In the genomic region with DNA sequence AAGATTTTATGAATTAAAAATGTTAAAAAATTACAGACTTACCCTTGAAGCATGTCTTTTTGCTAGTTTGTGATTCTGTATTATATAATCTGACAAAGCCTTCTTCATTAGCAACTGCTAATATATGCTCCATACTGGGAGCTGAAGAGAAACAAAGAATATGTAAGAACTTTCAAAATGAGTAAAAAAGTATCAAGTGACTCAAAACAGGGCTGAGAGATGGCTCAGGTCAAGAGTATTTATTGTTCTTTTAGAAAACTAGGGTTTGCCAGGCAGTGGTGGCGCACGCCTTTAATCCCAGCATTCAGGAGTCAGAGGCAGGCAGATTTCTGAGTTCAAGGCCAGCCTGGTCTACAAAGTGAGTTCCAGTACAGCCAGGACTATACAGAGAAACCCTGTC, we compare ENCODE assay signal across 29 mouse cellular contexts.
"Had no signal": no experiment of that assay in that cellular context is flagged by ENCODE, and none has a peak within 500 bp of the region (broad histone marks: within the 10 kb centered on the region; RNA-seq: fewer than 3 reads in every experiment).

No protein-coding gene starts in this region.

- DNase-seq: left cerebral cortex, postnatal 4 days; liver; liver, embryonic 13.5 days; liver, postnatal 0 days; lung, adult 18-20 months; lung, adult 2 months; lung, embryonic 14.5 days; lung, postnatal 10 days; lung, postnatal 14 days; lung, postnatal 36 days; lung, postnatal 4 days; midbrain, embryonic 14.5 days had no signal

- H3K36me3 ChIP-seq: midbrain, embryonic 13.5 days; midbrain, embryonic 15.5 days had no signal

- H3K4me2 ChIP-seq: limb, embryonic 12.5 days; limb, embryonic 13.5 days; limb, embryonic 15.5 days; liver, embryonic 11.5 days; liver, embryonic 12.5 days; liver, embryonic 13.5 days; liver, embryonic 15.5 days; lung, embryonic 14.5 days; lung, embryonic 15.5 days; midbrain, embryonic 11.5 days; midbrain, embryonic 12.5 days; midbrain, embryonic 13.5 days; midbrain, embryonic 15.5 days had no signal

- H3K27ac ChIP-seq: limb, embryonic 10.5 days; limb, embryonic 12.5 days; limb, embryonic 13.5 days; limb, embryonic 15.5 days; liver, embryonic 12.5 days; liver, embryonic 13.5 days; liver, embryonic 14.5 days; liver, embryonic 15.5 days; lung, embryonic 15.5 days; macrophage; midbrain, embryonic 10.5 days; midbrain, embryonic 12.5 days; midbrain, embryonic 13.5 days; midbrain, embryonic 15.5 days had no signal

- H3K27me3 ChIP-seq: limb, embryonic 12.5 days; limb, embryonic 13.5 days; limb, embryonic 15.5 days; liver, embryonic 12.5 days; liver, embryonic 13.5 days; liver, embryonic 15.5 days; lung, embryonic 15.5 days; megakaryocyte, embryonic 14.5 days; midbrain, embryonic 12.5 days; midbrain, embryonic 13.5 days; midbrain, embryonic 15.5 days had no signal

- H3K4me1 ChIP-seq: limb, embryonic 15.5 days had no signal

- H3K9ac ChIP-seq: limb, embryonic 12.5 days; limb, embryonic 13.5 days; limb, embryonic 15.5 days; liver, embryonic 12.5 days; liver, embryonic 13.5 days; liver, embryonic 14.5 days; liver, embryonic 15.5 days; liver, postnatal 0 days; lung, embryonic 14.5 days; lung, embryonic 15.5 days; midbrain, embryonic 12.5 days; midbrain, embryonic 13.5 days; midbrain, embryonic 15.5 days had no signal

- H3K4me3 ChIP-seq: limb, embryonic 10.5 days; limb, embryonic 12.5 days; limb, embryonic 13.5 days; limb, embryonic 15.5 days; liver, embryonic 12.5 days; liver, embryonic 13.5 days; liver, embryonic 15.5 days; lung, embryonic 15.5 days; megakaryocyte, embryonic 14.5 days; midbrain, embryonic 10.5 days; midbrain, embryonic 12.5 days; midbrain, embryonic 13.5 days; midbrain, embryonic 15.5 days; myocyte had no signal

- H3K9me3 ChIP-seq: limb, embryonic 10.5 days; limb, embryonic 12.5 days; limb, embryonic 13.5 days; limb, embryonic 15.5 days; liver, embryonic 12.5 days; liver, embryonic 13.5 days; liver, embryonic 15.5 days; lung, embryonic 15.5 days; megakaryocyte, embryonic 14.5 days; midbrain, embryonic 10.5 days; midbrain, embryonic 12.5 days; midbrain, embryonic 13.5 days; midbrain, embryonic 15.5 days had no signal
